Mouse (Mus musculus) right cerebral cortex, adult 2 months (tissue): Measurements from ENCODE around the gene Gm12216.
A peak's percentile ranks its signal among the peaks of the same experiment; 100 is the strongest.
"Not testable (repeated sequence)": the region's sequence is repeated elsewhere in the genome, so short reads cannot be mapped to it uniquely, and the experiment has no call there.

Experiments
- DNase-seq, 2 experiments: peaks; one replicate each; pipeline ENCODE4 v3.0.0; 2021 to 2022; ENCODE audit warnings: low spot score in 2 of 2

Gene Gm12216

DNA sequence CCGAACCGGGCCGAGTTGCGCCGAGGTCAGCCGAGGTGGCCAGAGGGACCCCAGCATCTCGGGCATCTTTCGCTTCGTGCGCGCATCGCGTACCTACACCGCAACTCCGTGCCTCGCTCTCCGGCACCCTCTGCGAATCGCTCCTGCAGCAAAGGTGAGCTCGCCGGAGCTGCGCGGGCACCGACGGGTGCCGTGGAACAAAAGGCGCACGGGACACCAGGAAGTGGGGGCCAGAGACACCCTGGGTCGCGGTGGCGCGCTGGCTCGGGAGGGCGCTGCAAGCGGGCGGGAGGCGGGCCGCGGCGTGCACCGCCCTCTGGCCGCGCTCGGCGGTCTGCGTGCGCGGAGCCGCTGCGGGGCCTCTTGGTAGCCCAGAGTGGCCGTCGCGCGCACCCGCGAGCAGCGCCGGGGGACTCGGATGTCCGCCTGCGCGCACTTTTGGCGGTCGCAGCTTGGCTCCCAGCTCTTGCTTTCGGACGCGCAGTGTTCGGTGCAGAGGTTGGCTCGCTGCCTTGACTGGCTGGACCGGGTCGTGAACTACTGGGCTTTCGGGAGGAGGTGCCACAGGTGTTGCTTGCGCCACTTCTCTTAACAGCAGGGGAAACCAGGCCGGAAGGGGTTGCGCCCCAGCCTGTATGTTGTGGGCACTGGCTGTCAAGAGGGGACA, 88.8 kb downstream of the Gm12216 start:
- DNase-seq: peak; percentile 49 to 60

DNA sequence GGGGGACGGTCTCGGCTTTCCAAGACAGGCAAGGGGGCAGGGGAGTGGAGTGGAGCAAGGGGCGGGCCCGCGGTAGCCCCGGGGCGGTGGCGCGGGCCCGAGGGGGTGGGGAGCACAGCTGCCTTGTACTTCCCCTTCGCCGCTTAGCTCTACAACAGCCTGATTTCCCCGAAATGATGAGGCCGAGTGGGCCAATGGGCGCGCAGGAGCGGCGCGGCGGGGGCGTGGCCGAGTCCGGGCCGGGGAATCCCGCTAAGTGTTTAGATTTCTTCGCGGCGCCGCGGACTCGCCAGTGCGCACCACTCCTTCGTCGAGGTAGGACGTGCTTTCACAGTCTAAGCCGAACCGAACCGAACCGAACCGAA, 89.3 kb downstream of the Gm12216 start, which contains the start of gene Irf1:
Gene Irf1, plus strand, starts transcription at position 255 of the 365 bp plus-strand sequence.
- peak; percentile 83 to 84 for DNase-seq

DNA sequence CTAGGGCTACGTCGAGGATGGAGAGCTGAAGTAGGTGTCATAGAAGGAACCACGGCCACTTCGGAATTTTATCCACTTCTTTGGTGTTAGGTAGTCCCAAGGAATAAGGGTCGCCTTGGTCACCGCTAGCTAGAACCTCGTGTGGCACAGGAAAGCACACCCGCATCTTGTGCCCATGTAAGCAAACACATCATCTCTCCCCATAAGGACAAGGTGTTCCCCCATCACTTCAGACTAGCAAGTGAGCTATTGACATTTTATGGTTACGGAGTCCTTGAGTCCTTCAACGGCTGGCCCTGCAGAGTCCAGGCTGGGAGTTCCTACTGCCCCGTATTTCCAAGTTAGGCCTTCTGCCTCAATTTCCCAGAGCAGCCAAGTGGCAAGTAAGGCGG, 89.9 kb downstream of the Gm12216 start:
- no peak for DNase-seq

DNA sequence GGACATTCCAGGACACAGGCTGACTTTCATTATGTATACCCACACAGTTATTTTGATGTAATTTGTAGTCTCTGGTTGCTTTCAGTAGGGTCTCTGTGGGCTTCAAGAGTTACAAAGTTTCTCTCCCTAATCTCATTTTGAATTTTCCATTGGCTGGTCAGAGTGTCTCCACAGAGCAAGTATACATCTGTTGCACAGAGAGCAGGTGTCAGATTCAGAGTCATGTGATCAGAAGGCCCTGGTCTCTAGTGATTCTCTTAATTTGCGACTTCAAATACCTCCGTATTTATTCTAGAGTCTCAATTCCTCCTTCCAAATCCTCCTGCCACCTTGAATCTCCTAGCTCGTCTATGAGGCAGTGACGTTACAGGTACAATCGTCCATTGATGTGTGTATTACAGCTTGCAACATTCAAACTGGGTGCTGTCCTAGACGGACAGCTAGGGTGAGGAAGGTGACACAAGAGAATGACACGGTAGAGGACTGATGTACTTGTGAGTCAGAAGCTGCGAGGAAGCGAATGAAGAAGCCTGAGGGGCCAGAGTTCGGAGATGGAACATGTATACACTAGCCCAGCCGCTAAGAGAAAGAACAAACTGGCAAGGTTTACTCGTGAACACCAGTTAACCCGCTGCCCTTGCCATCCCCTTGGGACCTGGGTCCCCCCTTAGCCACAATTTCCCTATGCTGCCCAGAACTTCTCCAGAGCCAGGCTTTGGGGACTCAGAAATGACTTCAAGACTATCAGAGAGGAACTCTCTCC, 90.5 kb downstream of the Gm12216 start:
- no peak for DNase-seq

DNA sequence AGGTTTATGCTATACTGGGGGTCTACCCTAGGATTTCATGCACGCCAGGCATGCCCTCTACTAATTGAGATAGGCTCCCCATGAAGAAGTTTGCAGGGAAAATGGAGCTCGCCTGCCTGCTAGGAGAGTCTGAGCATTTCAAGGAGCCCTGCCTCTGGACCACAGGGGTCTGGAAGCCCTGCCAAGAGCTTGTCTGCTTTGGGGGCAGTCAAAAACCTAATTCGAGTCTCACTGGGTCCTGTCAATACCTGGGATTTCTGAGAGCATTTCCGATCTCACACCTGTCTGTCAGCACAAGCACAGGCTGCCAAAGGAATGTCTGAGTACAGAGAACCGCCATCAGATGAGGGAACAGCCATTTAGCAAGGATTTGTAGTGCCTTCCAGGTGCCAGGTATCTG, 94.5 kb downstream of the Gm12216 start:
- no peak for DNase-seq

DNA sequence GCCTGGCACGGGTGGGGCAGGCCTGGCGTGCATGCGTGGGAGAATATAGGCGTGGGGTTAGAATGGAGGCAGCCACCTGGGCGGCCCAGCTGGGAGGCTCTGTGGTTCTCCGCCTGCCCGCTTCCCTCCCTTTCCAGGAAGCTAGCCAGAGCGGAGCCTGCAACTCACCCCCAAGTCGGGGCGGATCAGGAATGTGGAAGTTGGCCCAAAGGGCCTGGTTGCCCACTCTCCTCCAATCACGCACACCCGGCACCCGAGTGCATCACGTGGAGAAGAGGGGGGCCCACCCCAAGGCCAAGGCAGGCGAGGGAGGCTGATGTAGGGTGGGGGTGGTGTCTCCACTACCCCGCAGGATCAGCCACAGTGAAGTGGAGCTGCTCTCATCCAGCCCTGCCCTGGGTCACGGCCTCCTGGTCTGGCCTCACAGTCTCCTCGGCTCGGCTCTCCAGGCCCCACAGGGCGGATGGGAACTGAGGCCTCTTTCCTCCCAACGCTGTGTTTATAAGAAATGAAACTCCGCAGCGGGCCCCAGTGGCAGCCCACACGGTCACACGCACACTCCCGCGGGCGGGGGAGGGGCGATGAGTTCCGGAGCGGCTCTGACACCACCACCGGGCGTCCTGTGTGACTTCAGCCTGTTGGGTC, 95.4 kb downstream of the Gm12216 start:
- peak; percentile 74 to 80 for DNase-seq

DNA sequence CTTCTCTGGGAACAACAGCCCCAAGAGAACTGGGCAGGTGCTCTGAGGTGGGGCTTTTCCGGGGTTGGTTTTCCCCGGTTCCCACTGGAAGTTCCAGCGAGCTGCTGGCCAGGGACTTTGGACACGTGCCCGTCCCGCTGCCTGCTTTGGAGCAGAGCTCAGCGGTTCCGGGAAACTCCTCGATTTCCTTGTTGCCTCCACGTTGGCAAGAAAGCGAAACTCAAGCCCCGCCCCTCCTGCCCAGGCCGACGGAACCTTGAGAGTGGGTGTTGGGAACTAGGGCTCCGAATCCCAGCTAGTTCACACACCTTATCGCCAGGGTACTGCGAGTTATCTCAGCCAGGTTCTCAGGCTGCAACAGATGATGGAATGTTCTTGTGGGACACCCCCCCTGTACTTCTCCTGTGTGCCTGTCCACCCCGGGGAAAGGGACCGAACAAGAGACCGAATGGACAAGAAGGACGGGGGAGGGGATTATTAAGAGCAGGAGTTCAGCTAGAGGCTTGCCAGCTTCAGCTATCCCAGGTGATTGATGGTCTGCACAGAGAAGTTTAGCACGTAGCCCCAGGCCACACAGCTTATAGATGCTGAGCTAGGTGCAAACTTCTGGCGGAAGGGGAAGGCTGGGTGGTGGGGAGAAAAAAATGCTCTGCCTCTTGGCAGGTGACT, 96.1 kb downstream of the Gm12216 start:
- DNase-seq: peak in 1 of 2 experiments; percentile 26

DNA sequence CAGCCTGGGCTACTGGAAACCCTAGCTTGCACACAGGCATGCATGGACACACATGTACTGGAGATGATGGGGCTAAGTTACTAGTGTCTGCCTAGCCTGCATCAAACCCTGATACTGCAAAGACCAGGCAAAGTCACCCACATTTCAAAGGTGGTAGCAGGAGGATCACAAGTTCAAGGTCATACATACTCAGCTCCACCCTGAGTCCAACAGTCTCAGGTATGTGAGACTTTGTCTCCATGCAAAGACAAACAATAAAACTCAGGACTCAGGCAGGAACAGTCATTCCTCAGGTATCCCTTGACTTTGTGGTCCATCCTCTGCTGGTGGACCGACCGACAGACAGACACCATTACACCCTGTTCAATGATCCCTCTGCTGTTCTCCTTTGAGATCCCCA, 96.6 kb downstream of the Gm12216 start:
- no peak for DNase-seq

DNA sequence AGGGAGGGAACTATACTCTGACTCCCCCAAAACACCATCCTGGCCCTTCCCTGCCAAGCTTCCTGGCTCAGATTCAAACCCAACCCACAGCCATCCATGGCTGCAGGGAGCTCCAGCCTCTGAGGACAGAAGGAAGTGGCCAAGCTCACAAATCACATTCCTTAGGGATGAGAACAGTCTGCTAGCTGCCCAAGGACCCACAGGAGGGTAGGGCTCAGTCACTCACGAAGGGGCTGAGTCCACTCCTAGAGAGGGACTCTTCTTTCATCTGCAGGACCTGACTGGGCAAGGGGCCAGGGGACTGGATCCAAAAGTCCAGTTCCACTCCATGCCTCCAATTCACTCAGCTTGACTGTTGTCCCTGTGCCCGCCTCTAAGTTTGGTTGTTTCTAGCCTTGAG, 97.2 kb downstream of the Gm12216 start:
- DNase-seq: no peak

DNA sequence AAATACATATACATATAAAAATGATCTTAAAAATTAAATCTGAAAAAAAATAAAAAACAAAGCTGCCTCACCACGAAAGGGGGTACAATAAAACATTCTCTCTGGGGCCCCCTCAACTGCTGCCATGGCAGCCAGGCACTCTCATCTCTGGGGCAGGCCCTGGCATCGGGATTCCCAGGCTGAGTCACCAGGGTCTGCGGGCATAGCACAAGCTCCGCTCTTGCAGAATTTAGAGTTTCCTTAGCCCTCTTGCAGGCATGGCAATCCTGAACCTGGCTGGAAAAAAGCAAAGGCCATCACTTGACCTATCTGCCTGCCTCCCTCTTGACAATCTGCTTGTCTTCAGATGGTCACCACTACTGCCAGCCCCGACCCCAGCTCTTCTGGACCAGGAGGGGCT, 97.8 kb downstream of the Gm12216 start:
- no peak for DNase-seq

DNA sequence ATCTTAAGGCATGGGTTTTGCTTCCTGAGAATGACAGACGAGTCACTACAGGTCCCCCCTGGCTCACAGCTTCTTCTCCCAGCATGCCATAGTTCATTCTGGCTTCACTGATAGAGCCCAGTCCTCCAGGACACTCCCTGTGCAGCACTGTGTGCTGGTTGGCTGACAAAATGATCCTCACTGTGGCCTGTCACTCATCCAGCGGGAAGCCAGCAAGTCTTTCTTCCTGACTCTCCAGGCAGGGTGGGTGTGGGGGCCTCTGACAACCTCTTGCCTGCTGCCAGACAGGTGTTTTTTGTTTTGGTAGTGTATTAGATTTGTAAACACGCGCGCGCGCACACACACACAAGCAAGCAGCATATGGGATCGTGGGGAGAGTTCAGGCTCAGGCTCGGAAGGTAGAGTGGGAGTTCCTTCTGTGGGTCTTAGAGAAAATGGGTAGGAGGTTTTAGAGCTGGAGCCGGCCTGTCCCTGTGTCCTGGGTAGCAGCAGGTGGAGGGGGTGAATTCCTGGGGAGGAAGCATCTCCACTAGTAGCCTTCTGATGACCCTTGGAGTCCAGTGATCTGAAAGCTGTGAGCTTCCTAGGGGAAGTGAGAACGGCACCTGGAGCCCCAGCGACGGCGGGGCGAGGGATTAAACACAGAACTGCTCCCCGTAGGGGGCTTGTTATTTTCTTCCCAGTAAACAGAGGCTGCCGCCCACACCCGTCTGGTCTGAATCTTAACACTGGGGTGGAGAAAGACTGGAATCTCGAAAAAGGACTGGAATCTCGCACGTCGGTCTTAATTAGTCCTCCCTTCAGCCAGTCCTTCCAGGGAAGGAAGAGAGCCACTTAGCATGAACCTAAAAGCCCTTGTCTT, 99.3 kb downstream of the Gm12216 start:
- DNase-seq: no peak

DNA sequence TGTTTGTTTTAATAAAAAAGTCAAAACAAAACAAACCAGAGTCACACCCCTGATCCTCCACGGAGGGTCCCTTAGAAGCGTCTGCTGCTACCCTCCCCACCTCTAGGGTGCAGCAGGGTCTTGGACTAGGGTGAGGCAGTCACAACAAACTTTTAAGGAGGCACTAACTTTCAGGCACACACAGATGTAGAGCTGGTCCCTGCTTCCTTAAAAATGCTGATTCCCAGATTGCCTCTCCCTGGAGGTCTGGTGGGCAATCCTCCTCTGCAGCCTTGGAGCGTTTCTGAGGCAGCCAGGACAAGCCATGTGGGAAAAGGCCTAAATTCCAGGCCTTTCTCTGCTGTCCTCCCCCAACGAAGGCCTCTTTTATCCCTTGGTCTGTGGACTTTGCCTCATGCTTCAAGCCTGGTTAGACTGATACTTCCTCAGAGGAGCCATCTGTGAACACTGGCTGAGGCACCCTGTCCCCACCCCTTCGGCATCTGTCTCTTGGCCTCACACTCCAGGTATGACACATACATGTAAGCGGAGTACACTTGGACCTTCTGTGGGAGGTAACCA, 100.2 kb downstream of the Gm12216 start:
- DNase-seq: no peak

DNA sequence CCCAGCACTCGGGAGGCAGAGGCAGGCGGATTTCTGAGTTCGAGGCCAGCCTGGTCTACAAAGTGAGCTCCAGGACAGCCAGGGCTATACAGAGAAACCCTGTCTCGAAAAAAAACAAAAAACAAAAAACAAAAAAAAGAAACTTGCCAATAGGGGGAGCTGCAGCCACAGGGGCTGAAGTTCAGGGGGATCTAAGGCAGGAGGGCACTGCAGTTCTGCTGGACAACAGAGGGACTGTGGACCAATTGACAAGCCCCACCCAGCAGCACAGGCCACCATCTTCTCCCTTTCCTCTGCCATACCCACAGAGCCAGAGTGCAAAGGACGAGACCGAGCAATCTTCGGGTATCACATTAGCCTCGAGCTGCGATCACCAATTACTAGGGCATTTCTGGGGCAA, 101.0 kb downstream of the Gm12216 start:
- not testable (repeated sequence) for DNase-seq

DNA sequence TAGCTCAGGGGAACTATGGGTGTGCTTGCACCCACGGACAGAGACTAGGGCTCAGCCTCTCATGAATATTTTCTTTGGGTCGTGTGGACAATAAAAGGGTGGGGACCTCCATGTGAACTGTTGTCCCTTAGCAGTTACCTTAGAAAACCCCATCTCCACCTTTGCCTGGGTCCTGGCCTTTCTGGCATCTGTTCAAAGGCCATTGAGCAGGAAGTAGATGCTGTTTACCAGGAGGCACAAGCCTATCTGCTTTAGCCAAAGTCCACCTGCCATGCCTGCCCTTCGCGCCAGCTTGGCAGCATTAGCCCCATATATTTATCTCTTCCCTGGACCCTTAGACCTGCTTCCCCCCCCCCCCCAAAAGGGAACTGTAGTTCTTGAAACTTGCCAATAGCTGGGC, 101.4 kb downstream of the Gm12216 start:
- no peak for DNase-seq

DNA sequence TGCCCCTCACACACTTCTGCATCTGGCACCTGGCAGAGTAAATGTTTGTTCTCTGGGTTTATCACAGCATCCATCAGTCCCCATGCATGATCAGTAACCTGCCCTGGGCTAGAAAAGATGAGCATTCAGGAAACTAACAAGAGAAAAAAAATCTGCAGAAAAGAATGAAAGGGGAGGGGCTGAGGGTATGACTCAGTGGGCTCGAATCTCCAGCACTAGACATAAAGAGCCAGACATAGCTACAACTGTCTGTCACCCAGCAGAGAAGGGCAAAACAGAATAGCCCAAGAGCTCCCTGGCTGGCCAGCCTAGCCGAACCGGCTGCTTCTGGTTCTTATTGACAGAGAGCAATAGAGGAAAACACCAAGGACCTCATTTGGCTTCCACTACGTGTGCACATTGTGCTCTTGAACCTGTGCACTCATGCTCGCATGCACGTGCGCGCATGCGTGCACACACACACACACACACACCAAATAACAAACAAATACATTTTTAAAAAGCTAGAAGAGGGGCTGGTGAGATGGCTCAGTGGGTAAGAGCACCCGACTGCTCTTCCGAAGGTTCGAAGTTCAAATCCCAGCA, 104.0 kb downstream of the Gm12216 start:
- no peak for DNase-seq

DNA sequence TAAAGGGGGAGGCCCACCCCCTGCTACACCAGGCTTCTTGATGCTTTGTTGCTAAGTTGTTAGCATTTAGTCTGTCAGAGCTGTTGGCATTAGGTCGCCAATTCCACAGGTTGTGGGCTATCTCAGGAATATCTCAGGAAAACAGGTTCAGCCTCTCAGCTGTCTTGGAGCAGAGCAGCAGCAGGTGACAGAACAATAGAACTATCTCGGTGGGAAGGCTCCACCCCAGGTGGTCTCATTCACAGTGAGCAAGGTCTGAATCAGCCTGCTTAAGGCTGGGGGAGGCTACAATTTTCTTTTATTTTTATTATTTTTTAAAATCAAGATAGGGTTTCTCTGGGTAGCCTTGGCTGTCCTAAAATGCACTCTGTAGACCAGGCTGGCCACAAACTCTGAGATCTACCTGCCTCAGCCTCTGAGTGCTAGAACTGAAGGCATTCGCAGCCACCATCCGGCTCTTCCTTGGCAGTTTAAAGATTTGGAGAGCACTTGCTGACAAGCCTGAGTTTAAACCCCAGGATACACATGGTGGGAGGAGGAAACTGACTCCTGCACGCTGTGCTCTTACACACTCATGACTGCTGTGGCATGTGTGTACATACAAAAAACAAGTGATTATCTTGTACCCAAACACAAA, 109.2 kb downstream of the Gm12216 start:
- no peak for DNase-seq

DNA sequence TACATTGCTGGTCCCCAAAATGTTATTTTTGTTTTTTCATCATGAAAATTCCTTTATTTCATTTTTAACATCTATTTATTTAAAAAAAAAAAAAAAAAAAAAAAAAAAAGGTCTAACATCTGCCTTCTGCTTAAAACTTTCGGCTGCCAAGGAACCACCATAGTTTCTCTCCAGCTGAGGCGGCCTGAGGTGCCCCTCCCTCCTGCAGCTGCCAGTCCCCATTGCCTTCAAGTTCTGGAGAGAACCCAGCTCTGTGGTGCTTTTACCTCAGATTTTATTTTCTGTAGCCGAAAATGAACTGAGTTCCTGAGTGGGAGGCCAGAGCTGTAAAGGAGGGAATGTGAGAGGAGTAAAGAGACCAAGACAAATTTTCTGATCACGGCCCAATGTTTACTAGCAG, 109.8 kb downstream of the Gm12216 start:
- no peak for DNase-seq

DNA sequence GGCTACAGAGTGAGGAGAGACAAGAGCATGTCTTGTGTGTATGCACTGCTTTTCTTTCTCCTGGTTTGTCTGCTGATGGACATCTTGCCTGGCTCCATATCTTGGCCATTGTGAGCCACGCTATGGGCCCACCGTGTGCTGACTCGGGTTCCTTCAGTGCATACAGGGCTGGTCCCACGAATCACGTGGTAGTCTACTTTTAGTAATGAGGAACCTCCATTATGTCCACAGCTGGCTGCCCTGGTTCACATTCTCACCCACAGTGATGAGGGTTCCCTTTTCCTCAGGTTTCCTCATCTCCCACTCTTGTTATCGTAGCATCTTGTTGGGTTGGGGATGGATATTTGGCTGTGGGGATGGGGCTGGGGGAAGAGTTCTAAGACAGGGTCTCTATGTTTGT, 110.4 kb downstream of the Gm12216 start:
- DNase-seq: no peak

DNA sequence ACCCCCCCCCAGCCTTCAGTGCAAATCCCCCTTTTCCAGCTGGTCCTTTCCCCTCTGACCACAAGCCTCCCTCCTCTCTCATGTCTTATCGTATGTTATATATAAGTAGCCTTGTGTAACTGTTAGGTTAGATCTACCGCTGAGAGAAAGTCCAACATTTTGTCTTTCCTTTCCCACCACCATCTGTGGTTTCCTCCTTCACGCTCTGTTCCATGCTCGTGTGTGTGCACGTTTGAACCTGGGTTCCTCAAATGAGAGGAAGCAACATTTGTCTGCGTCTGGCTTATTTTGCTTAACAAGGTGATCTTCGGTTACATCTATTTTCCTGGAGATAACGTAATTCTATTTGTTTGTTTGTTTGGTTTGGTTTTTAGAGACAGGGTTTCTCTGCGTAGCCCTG, 111.1 kb downstream of the Gm12216 start:
- no peak for DNase-seq

DNA sequence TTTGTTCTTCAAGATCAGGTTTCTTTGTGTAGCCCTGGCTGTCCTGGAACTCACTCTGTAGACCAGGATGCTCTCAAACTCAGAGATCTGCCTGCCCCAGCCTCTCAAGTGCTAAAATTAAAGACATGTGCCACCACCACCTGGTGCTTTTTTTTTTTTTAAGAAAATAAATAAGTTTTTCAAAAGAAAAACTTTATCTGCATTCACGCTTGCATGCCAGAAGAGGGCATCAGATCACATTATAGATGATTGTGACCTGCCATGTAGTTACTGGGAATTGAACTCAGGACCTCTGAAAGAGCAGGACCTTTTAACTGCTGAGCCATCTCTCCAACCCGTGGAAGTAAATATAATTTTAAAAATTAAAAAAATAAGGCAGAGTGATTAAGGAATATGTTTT, 113.8 kb downstream of the Gm12216 start:
- DNase-seq: no peak
